Mouse (Mus musculus) liver, adult 2 months (tissue): ENCODE results near the gene Abcd4.

Experiments
- CTCF ChIP-seq: fragments of 200-500 bp; IDR thresholded peaks from 2 replicates; pipeline ENCODE4 v1.5.1; 2011; ENCODE audit warnings: low read depth, low read length, control low read depth
- POLR2A ChIP-seq: fragments of 200-500 bp; IDR thresholded peaks from 2 replicates; pipeline ENCODE4 v1.6.1; 2011; ENCODE audit warnings: low read length, control low read depth; ENCODE audit not compliant: insufficient read depth; ENCODE audit errors: extremely low read depth

- TF ChIP-seq CTCF (no peak), POLR2A (no peak)
Measured at GRCm38 (mm10) chr12:84598324-84598723, 18.9 kb downstream of the Abcd4 start.
